Mouse (Mus musculus): ENCODE results near the gene Ndst2. TPM values are rescaled to one million over a fixed set of nuclear protein-coding genes. Genes with fewer than 3 reads are reported as not detected.
A peak's percentile ranks its signal among the peaks of the same experiment; 100 is the strongest.

The Ndst2 gene
- 22.0 and 23.4 TPM in 2 replicates for polyA plus RNA-seq (2016; fragmentation: Nextera tagmentation; extraction: Ambion mirVana)

DNA sequence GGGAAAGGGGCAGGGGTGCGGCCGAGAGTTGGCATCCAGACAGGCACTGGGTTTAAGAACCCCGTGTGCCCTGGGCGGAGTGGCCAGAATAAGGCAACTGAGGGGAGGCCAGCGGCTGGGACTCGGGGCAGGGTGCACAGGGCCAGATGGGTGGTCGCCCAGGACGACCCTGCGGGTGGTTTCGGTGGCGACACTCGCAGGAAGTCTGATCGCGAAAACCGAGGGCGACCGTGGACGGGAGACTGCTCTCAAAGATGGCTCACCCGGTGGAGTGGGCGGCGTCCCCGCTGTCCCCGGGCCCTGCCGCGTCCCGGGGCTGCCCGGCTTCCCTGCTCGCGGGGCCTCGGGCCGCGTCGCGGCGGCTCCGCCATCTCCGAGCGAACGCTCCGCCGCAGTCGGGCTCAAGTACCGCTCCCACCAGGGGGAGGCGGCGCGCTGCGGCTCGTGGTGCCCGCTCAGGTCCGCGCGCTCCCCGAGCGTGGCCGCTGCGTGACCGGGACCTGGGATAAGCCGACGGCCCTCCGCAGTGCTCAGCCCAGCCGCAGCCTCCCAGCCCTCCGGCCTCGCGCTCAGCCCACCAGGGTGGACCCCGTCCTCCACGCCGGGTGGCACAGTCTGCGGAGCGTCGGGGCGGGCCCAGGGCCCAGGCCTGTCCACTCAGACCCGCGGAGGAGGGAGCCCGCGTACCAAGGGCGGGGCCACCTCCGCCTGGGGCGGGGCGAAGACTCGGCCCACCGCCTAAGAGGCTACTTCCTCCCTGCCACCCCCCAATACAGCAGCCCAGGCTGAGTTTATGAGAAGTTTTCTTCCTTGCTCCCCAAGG lies at the start of gene Ndst2:
TSS of gene Ndst2 (minus strand) at position 611 of the 823 bp plus-strand sequence.
- Histone ChIP-seq H3K9ac (peak within 1 kb of the TSS; percentile 93), H3K4me3 (peak within 1 kb of the TSS; percentile 79), H3K27ac (peak within 1 kb of the TSS; percentile 74), H3K36me3 (peaks cover 39% of the 10 kb centered on the region), H3K9me3 (no peaks in the 10 kb centered on the region), H3K4me2 (replicated peaks) (peak within 1 kb of the TSS; percentile 93), H3K27me3 (replicated peaks) (no peaks in the 10 kb centered on the region), H3K4me1 (peaks cover 10% of the 10 kb centered on the region)
- peak; percentile 98 for ATAC-seq (ENCODE audit: low FRiP score, low read depth)
- WGBS = under 1% methylated on average over 77 of the region's 81 CpGs

DNA sequence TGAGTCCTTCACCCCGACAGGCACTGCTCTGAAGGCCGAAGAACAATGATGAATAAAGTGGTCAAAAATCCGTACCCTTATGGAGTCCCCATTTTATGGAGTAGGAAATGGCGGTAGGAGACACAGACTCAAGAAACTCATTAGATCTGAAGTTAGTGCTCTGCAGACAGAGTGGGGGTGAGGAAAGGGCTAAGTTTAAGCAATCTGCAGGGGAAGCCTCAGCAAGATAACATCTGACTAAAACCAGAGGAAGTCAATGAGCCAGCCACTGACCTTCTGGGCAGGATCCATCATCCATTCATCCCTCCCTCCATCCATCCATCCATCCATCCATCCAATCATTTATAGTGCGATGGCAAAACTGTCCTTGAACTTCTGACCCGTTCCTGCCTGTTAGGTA lies 49.2 kb upstream of the Ndst2 start:
- H3K4me1 ChIP-seq = peaks cover 11% of the 10 kb centered on the region
- H3K27ac ChIP-seq = no peak overlapping the region
- peaks cover 70% of the 10 kb centered on the region for H3K36me3 ChIP-seq
- H3K9me3 ChIP-seq = no peaks in the 10 kb centered on the region
- H3K4me2 ChIP-seq (replicated peaks) = no peak overlapping the region
- no peaks in the 10 kb centered on the region for H3K27me3 ChIP-seq (replicated peaks)
- ATAC-seq (ENCODE audit: low FRiP score, low read depth) = no peak
- no peak overlapping the region for H3K4me3 ChIP-seq
- 94% methylated on average over 6 of the region's 6 CpGs for WGBS
- H3K9ac ChIP-seq = no peak overlapping the region

DNA sequence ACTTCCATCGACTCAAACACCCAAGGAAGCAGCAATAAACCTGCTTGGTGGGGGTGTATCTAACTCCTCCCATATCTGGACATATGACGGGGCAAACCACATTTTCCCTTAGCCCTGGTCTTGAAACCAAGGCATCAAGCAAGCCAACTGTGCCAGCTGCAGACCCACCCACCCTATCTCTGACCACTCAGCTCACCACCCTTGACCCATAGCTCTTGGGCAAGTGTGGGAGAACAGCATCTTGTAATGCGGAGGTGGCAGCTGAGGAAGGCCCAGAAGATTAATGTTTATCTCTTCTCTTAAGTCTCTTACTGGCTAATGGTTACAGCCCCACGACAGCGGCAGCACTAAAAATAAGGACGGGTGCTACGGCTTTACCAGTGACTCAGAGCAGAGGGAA lies 48.5 kb upstream of the Ndst2 start:
- peaks cover 11% of the 10 kb centered on the region for H3K4me1 ChIP-seq
- H3K4me3 ChIP-seq = no peak overlapping the region
- no peak overlapping the region for H3K4me2 ChIP-seq (replicated peaks)
- WGBS = 90% methylated on average over 7 of the region's 7 CpGs
- peaks cover 72% of the 10 kb centered on the region for H3K36me3 ChIP-seq
- H3K27me3 ChIP-seq (replicated peaks) = no peaks in the 10 kb centered on the region
- H3K27ac ChIP-seq = no peak overlapping the region
- ATAC-seq (ENCODE audit: low FRiP score, low read depth) = no peak
- no peak overlapping the region for H3K9ac ChIP-seq
- no peaks in the 10 kb centered on the region for H3K9me3 ChIP-seq

GRCm38 (mm10) chr14:20780217-20780616 lies 45.9 kb upstream of the Ndst2 start:
- Histone ChIP-seq H3K36me3 (peaks cover 67% of the 10 kb centered on the region), H3K27ac (no peak overlapping the region), H3K4me3 (no peak overlapping the region), H3K9me3 (no peaks in the 10 kb centered on the region), H3K27me3 (replicated peaks) (no peaks in the 10 kb centered on the region), H3K4me1 (peaks cover 2% of the 10 kb centered on the region; the same call in 1 of the 2 replicates), H3K4me2 (replicated peaks) (no peak overlapping the region), H3K9ac (no peak overlapping the region)
- WGBS = 96% methylated on average over 7 of the region's 8 CpGs
- ATAC-seq (ENCODE audit: low FRiP score, low read depth) = no peak

DNA sequence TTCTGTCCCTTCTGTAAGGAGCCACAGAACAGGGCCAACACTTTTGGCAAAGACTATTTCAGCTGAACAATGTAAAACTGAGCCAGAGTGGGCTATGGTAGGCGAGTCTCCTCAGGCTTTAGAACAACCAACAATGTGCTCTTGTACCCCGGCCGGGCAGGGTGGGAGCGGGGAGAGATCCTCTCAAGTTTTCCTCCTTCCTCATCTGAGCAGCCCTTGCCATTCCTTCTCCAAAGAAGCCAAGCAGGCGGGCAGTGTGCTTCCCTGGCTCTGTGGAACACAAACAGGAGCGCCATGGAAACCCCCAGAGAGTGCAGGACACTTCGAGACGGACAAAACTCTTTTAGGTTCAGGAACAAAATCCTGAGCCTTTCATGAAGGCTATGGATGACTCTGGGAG lies 44.1 kb upstream of the Ndst2 start:
- no peak overlapping the region for H3K9ac ChIP-seq
- no peak for ATAC-seq (ENCODE audit: low FRiP score, low read depth)
- WGBS = 90% methylated on average over 8 of the region's 8 CpGs
- H3K36me3 ChIP-seq = peaks cover 52% of the 10 kb centered on the region
- H3K4me3 ChIP-seq = no peak overlapping the region
- no peaks in the 10 kb centered on the region for H3K9me3 ChIP-seq
- H3K27me3 ChIP-seq (replicated peaks) = no peaks in the 10 kb centered on the region
- H3K4me1 ChIP-seq = no peaks in the 10 kb centered on the region; the same call in 1 of the 2 replicates
- H3K4me2 ChIP-seq (replicated peaks) = no peak overlapping the region
- no peak overlapping the region for H3K27ac ChIP-seq

DNA sequence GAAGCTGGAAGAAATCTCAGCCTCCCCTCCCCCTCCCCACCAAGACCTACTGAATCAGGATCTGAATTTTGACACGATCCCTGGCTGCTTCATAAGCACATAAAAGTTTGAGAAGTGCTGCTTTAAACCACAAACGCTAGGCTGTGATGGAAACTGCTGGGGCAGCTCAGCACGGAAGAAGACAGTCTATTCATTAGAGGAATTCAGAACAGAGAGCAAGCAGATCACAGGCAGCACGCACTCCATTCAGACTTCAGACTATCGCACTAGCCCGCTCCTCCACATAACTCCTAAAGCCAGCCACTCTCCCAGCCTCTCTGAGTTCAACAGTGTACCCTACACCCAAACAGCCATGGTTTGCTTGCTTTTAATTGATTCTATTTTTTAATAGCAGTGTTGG lies 41.3 kb upstream of the Ndst2 start:
- Histone ChIP-seq H3K9ac (no peak overlapping the region), H3K4me2 (replicated peaks) (no peak overlapping the region), H3K27ac (no peak overlapping the region), H3K27me3 (replicated peaks) (no peaks in the 10 kb centered on the region), H3K4me3 (no peak overlapping the region), H3K36me3 (peaks cover 31% of the 10 kb centered on the region), H3K4me1 (no peaks in the 10 kb centered on the region; the same call in 1 of the 2 replicates), H3K9me3 (no peaks in the 10 kb centered on the region)
- ATAC-seq (ENCODE audit: low FRiP score, low read depth) = no peak
- 42% methylated on average over 6 of the region's 6 CpGs for WGBS

GRCm38 (mm10) chr14:20773410-20773809 lies 39.0 kb upstream of the Ndst2 start:
- Histone ChIP-seq H3K4me3 (no peak overlapping the region), H3K27me3 (replicated peaks) (no peaks in the 10 kb centered on the region), H3K4me1 (no peaks in the 10 kb centered on the region; the same call in 1 of the 2 replicates), H3K36me3 (peaks cover 45% of the 10 kb centered on the region), H3K4me2 (replicated peaks) (no peak overlapping the region), H3K9ac (no peak overlapping the region), H3K27ac (no peak overlapping the region), H3K9me3 (no peaks in the 10 kb centered on the region)
- no peak for ATAC-seq (ENCODE audit: low FRiP score, low read depth)
- WGBS = 73% methylated on average over 3 of the region's 3 CpGs

DNA sequence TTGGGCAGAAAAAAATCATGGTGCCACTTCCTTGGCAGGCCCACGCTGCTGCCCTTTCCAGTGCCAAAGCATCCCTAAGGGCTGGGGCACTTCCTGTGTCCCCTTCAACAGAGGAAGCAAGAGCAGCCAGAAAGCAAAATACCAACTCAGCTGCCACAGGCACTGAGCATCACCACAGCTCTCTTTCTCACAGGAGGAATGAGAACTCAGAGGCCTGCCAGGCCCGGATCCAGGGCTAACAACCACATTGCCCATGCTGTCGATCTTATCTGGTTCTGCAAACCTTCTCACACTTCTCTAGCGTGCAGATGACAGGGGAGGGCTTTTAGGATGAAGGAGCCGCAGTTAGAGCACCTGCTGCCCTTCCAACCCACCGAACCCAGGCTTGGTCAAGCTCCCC lies 38.4 kb upstream of the Ndst2 start:
- H3K9me3 ChIP-seq = no peaks in the 10 kb centered on the region
- ATAC-seq (ENCODE audit: low FRiP score, low read depth) = no peak
- H3K36me3 ChIP-seq = peaks cover 44% of the 10 kb centered on the region
- no peak overlapping the region for H3K4me3 ChIP-seq
- no peaks in the 10 kb centered on the region for H3K27me3 ChIP-seq (replicated peaks)
- WGBS = 86% methylated on average over 6 of the region's 6 CpGs
- H3K27ac ChIP-seq = no peak overlapping the region
- H3K4me1 ChIP-seq = no peaks in the 10 kb centered on the region; the same call in 1 of the 2 replicates
- no peak overlapping the region for H3K4me2 ChIP-seq (replicated peaks)
- H3K9ac ChIP-seq = no peak overlapping the region

GRCm38 (mm10) chr14:20771941-20772340 lies 37.6 kb upstream of the Ndst2 start:
- Histone ChIP-seq H3K4me3 (no peak overlapping the region), H3K9me3 (no peaks in the 10 kb centered on the region), H3K36me3 (peaks cover 35% of the 10 kb centered on the region), H3K9ac (no peak overlapping the region), H3K4me2 (replicated peaks) (no peak overlapping the region), H3K27me3 (replicated peaks) (no peaks in the 10 kb centered on the region), H3K4me1 (no peaks in the 10 kb centered on the region; the same call in 1 of the 2 replicates), H3K27ac (no peak overlapping the region)
- WGBS = 95% methylated on average over 3 of the region's 3 CpGs
- ATAC-seq (ENCODE audit: low FRiP score, low read depth) = no peak

DNA sequence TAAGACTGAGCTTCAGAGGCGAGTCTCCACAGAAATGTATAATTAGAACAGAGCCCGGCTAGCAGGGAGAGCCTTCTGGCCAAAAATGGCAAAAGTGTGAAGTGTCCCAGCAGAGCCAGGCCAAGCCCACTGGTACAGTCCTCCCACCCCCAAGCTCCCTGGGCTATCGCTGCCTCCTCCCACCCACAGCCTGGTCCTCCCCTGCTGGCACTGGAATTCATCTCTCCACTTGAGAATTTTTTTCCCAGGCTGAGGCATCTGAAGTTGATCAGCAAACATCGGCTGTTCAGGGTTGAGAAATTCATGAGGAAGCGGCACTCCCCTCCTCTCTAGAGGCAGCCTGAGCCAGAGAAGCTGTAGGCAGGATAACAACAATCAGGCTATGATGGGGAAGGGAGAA lies 34.2 kb upstream of the Ndst2 start:
- Histone ChIP-seq H3K36me3 (peaks cover 50% of the 10 kb centered on the region), H3K4me3 (no peak overlapping the region), H3K27ac (no peak overlapping the region), H3K27me3 (replicated peaks) (no peaks in the 10 kb centered on the region), H3K9ac (no peak overlapping the region), H3K4me1 (no peaks in the 10 kb centered on the region), H3K9me3 (no peaks in the 10 kb centered on the region), H3K4me2 (replicated peaks) (no peak overlapping the region)
- ATAC-seq (ENCODE audit: low FRiP score, low read depth) = no peak
- WGBS = 83% methylated on average over 5 of the region's 5 CpGs

GRCm38 (mm10) chr14:20767936-20768335 lies 33.6 kb upstream of the Ndst2 start:
- Histone ChIP-seq H3K4me3 (no peak overlapping the region), H3K27me3 (replicated peaks) (no peaks in the 10 kb centered on the region), H3K9ac (no peak overlapping the region), H3K9me3 (no peaks in the 10 kb centered on the region), H3K36me3 (peaks cover 56% of the 10 kb centered on the region), H3K4me1 (no peaks in the 10 kb centered on the region), H3K27ac (no peak overlapping the region), H3K4me2 (replicated peaks) (no peak overlapping the region)
- WGBS = 93% methylated on average over 7 of the region's 7 CpGs
- no peak for ATAC-seq (ENCODE audit: low FRiP score, low read depth)

- no peaks in the 10 kb centered on the region for H3K9me3 ChIP-seq
- no peaks in the 10 kb centered on the region for H3K4me1 ChIP-seq
- ATAC-seq (ENCODE audit: low FRiP score, low read depth) = peak; percentile 68; the same call in 1 of the 2 replicates
- 32% methylated on average over 12 of the region's 12 CpGs for WGBS
- H3K4me3 ChIP-seq = no peak overlapping the region
- H3K4me2 ChIP-seq (replicated peaks) = no peak overlapping the region
- H3K36me3 ChIP-seq = peaks cover 69% of the 10 kb centered on the region
- no peak overlapping the region for H3K27ac ChIP-seq
- no peak overlapping the region for H3K9ac ChIP-seq
- no peaks in the 10 kb centered on the region for H3K27me3 ChIP-seq (replicated peaks)
These were observed 31.4 kb upstream of the Ndst2 start for GRCm38 (mm10) chr14:20765642-20766258.

Measured in neural tube, embryonic 12.5 days (tissue).